8 mouse cellular contexts compared by ENCODE assay signal in genomic region chr19:6139701-6140100, GRCm38 (mm10). TPM values are rescaled to one million over a fixed set of nuclear protein-coding genes. Genes with fewer than 3 reads are reported as not detected.
DNase-seq lines count a peak whose midpoint lies in the region; ATAC-seq and TF ChIP-seq lines count a peak whose summit lies in the region.

No protein-coding gene starts in this region.

- peak overlapping the region; percentile 98 for H3K27ac ChIP-seq in heart, embryonic 10.5 days
- H3K27ac ChIP-seq in bone marrow, adult 2 months (ENCODE audit: control insufficient read depth, insufficient read depth, low read depth, low read length, poor library complexity) = no peak overlapping the region; the same call in 1 of the 2 replicates
- H3K27ac ChIP-seq in forebrain, embryonic 16.5 days (ENCODE audit: low read length) = no peak overlapping the region
- peak overlapping the region; percentile 26 for H3K27ac ChIP-seq in liver, embryonic 16.5 days (ENCODE audit: low read length)

- no peak for DNase-seq in heart, embryonic 10.5 days (ENCODE audit: low spot score)
- no peak for DNase-seq in heart, postnatal 4 days
- DNase-seq in frontal cortex, adult 2 months (ENCODE audit: extremely low spot score in 1 of 2, low spot score in 1 of 2) = no peak
- DNase-seq in adrenal gland, postnatal 10 days = no peak
- no peak for DNase-seq in adipocyte (ENCODE audit: low spot score)

- H3K4me2 ChIP-seq in forebrain, embryonic 16.5 days (ENCODE audit: low read length) = peak overlapping the region; percentile 72
- H3K4me2 ChIP-seq in liver, embryonic 16.5 days (ENCODE audit: low read depth, low read length) = peak overlapping the region; percentile 98

- H3K4me3 ChIP-seq in heart, embryonic 10.5 days = peak overlapping the region; percentile 85
- H3K4me3 ChIP-seq in bone marrow, adult 2 months (replicated peaks; ENCODE audit: control insufficient read depth, low read depth, low read length) = peak overlapping the region; percentile 5
- H3K4me3 ChIP-seq in forebrain, embryonic 16.5 days (replicated peaks; ENCODE audit: low read length) = peak overlapping the region; percentile 73
- peak overlapping the region; percentile 75; the same call in 1 of the 2 replicates for H3K4me3 ChIP-seq in liver, embryonic 16.5 days (ENCODE audit: low read depth, low read length)

- ATAC-seq in forebrain, embryonic 16.5 days = no peak
- no peak for ATAC-seq in liver, embryonic 16.5 days (ENCODE audit: low read depth)

- no peak for TF ChIP-seq CTCF in bone marrow, adult 2 months (IDR thresholded peaks at IDR 0.05; ENCODE audit: control insufficient read depth, insufficient read depth, low read length)

- H3K9ac ChIP-seq in forebrain, embryonic 16.5 days (replicated peaks; ENCODE audit: low read depth, low read length) = peak overlapping the region; percentile 94
- peak overlapping the region; percentile 81; the same call in 1 of the 2 replicates for H3K9ac ChIP-seq in liver, embryonic 16.5 days (ENCODE audit: low read depth, low read length)

- TF ChIP-seq POLR2A in bone marrow, adult 2 months (IDR thresholded peaks at IDR 0.05; ENCODE audit: borderline replicate concordance, control insufficient read depth, low read depth, low read length) = no peak

- peaks cover 17% of the 10 kb centered on the region for H3K4me1 ChIP-seq in heart, embryonic 10.5 days
- H3K4me1 ChIP-seq in bone marrow, adult 2 months (ENCODE audit: control insufficient read depth, insufficient read depth, low read length) = no peaks in the 10 kb centered on the region
- H3K4me1 ChIP-seq in forebrain, embryonic 16.5 days (replicated peaks; ENCODE audit: control insufficient read depth, insufficient read depth, low read length) = peaks cover 19% of the 10 kb centered on the region
- H3K4me1 ChIP-seq in liver, embryonic 16.5 days (ENCODE audit: control insufficient read depth, low read depth, low read length) = peaks cover 13% of the 10 kb centered on the region

- no peaks in the 10 kb centered on the region for H3K9me3 ChIP-seq in heart, embryonic 10.5 days
- no peaks in the 10 kb centered on the region for H3K9me3 ChIP-seq in forebrain, embryonic 16.5 days (ENCODE audit: control insufficient read depth, low read length)
- no peaks in the 10 kb centered on the region for H3K9me3 ChIP-seq in liver, embryonic 16.5 days (replicated peaks; ENCODE audit: control insufficient read depth, low read length)

- 94% methylated on average over 6 of the region's 6 CpGs for WGBS in heart, embryonic 10.5 days
- WGBS in bone marrow, adult 2 months = 82% methylated on average over 6 of the region's 6 CpGs
- 92% methylated on average over 6 of the region's 6 CpGs for WGBS in forebrain, embryonic 16.5 days
- WGBS in liver, embryonic 16.5 days (ENCODE audit: insufficient replicate concordance) = 87% methylated on average over 6 of the region's 6 CpGs

- H3K27me3 ChIP-seq in heart, embryonic 10.5 days (ENCODE audit: insufficient read depth, poor library complexity, severe bottlenecking) = no peaks in the 10 kb centered on the region
- no peaks in the 10 kb centered on the region for H3K27me3 ChIP-seq in forebrain, embryonic 16.5 days (replicated peaks; ENCODE audit: control insufficient read depth, insufficient read depth, low read length)
- H3K27me3 ChIP-seq in liver, embryonic 16.5 days (ENCODE audit: control insufficient read depth, insufficient read depth, low read depth, low read length) = no peaks in the 10 kb centered on the region

- H3K36me3 ChIP-seq in heart, embryonic 10.5 days = peaks cover 29% of the 10 kb centered on the region
- H3K36me3 ChIP-seq in forebrain, embryonic 16.5 days (ENCODE audit: control insufficient read depth, insufficient read depth) = peaks cover 7% of the 10 kb centered on the region; the same call in 1 of the 2 replicates
- peaks cover 3% of the 10 kb centered on the region; the same call in 1 of the 2 replicates for H3K36me3 ChIP-seq in liver, embryonic 16.5 days (ENCODE audit: control insufficient read depth, insufficient read depth)

RNA-seq across cellular contexts. Expression of gene Batf2, which starts 1.1 kb away (rescaled TPM):
- not detected in 2 replicates for polyA plus RNA-seq in heart, embryonic 10.5 days (2016; fragmentation: Nextera tagmentation; extraction: Ambion mirVana)
- under 1 TPM; 0.21 to 0.38 TPM for total RNA-seq in heart, postnatal 4 days (2021)
- 0.93 TPM in 1 of 2 replicates, not detected in the other for polyA plus RNA-seq in bone marrow, adult 2 months (2011; ENCODE audit: insufficient read depth, insufficient read length, low replicate concordance, missing spikeins)
- not detected in 2 replicates for polyA plus RNA-seq in forebrain, embryonic 16.5 days (2015; fragmentation: Nextera tagmentation; extraction: Ambion mirVana)
- 0.09 and 0.66 TPM in 2 replicates for polyA plus RNA-seq in liver, embryonic 16.5 days (2015; fragmentation: Nextera tagmentation; extraction: Ambion mirVana)
- 0.54 and 0.63 TPM in 2 replicates for polyA plus RNA-seq in frontal cortex, adult 2 months (2012; rRNA removed)
- total RNA-seq in adrenal gland, postnatal 10 days (2021) = 1 to 10 TPM in 1 of 2 experiments, under 1 TPM in 1; 0.57 to 1.6 TPM

RNA-seq across cellular contexts. Expression of gene Arl2, which starts 1.6 kb away (rescaled TPM):
- polyA plus RNA-seq in heart, embryonic 10.5 days (2016; fragmentation: Nextera tagmentation; extraction: Ambion mirVana) = 91.2 and 105 TPM in 2 replicates
- total RNA-seq in heart, postnatal 4 days (2021) = 10 to 100 TPM; 62.3 to 62.8 TPM
- polyA plus RNA-seq in bone marrow, adult 2 months (2011; ENCODE audit: insufficient read depth, insufficient read length, low replicate concordance, missing spikeins) = 19.6 and 20.5 TPM in 2 replicates
- polyA plus RNA-seq in forebrain, embryonic 16.5 days (2015; fragmentation: Nextera tagmentation; extraction: Ambion mirVana) = 69.9 and 92.6 TPM in 2 replicates
- polyA plus RNA-seq in liver, embryonic 16.5 days (2015; fragmentation: Nextera tagmentation; extraction: Ambion mirVana) = 23.5 and 25.1 TPM in 2 replicates
- polyA plus RNA-seq in frontal cortex, adult 2 months (2012; rRNA removed) = 123 and 135 TPM in 2 replicates
- total RNA-seq in adrenal gland, postnatal 10 days (2021) = 10 to 100 TPM; 63.1 to 63.7 TPM

RNA-seq across cellular contexts. Expression of gene Snx15, which starts 11.6 kb away (rescaled TPM):
- polyA plus RNA-seq in heart, embryonic 10.5 days (2016; fragmentation: Nextera tagmentation; extraction: Ambion mirVana) = 22.4 and 25.8 TPM in 2 replicates
- 10 to 100 TPM; 13.4 to 13.7 TPM for total RNA-seq in heart, postnatal 4 days (2021)
- polyA plus RNA-seq in bone marrow, adult 2 months (2011; ENCODE audit: insufficient read depth, insufficient read length, low replicate concordance, missing spikeins) = 33.2 and 38.4 TPM in 2 replicates
- polyA plus RNA-seq in forebrain, embryonic 16.5 days (2015; fragmentation: Nextera tagmentation; extraction: Ambion mirVana) = 40.3 and 50.1 TPM in 2 replicates
- polyA plus RNA-seq in liver, embryonic 16.5 days (2015; fragmentation: Nextera tagmentation; extraction: Ambion mirVana) = 54.8 and 61.2 TPM in 2 replicates
- polyA plus RNA-seq in frontal cortex, adult 2 months (2012; rRNA removed) = 63.5 and 65.2 TPM in 2 replicates
- total RNA-seq in adrenal gland, postnatal 10 days (2021) = 10 to 100 TPM; 19.6 to 21.8 TPM

RNA-seq across cellular contexts. Expression of gene Sac3d1, which starts 21.3 kb away (rescaled TPM):
- polyA plus RNA-seq in heart, embryonic 10.5 days (2016; fragmentation: Nextera tagmentation; extraction: Ambion mirVana) = 42.3 and 57.9 TPM in 2 replicates
- 10 to 100 TPM; 17.4 to 17.6 TPM for total RNA-seq in heart, postnatal 4 days (2021)
- 2.5 and 6.0 TPM in 2 replicates for polyA plus RNA-seq in bone marrow, adult 2 months (2011; ENCODE audit: insufficient read depth, insufficient read length, low replicate concordance, missing spikeins)
- polyA plus RNA-seq in forebrain, embryonic 16.5 days (2015; fragmentation: Nextera tagmentation; extraction: Ambion mirVana) = 46.4 and 50.5 TPM in 2 replicates
- 16.5 and 16.8 TPM in 2 replicates for polyA plus RNA-seq in liver, embryonic 16.5 days (2015; fragmentation: Nextera tagmentation; extraction: Ambion mirVana)
- 24.2 and 29.4 TPM in 2 replicates for polyA plus RNA-seq in frontal cortex, adult 2 months (2012; rRNA removed)
- total RNA-seq in adrenal gland, postnatal 10 days (2021) = 10 to 100 TPM; 15.9 to 17.2 TPM

RNA-seq across cellular contexts. Expression of gene Naaladl1, which starts 34.1 kb away (rescaled TPM):
- polyA plus RNA-seq in heart, embryonic 10.5 days (2016; fragmentation: Nextera tagmentation; extraction: Ambion mirVana) = 0.52 and 0.59 TPM in 2 replicates
- under 1 TPM; 0.50 to 0.52 TPM for total RNA-seq in heart, postnatal 4 days (2021)
- polyA plus RNA-seq in bone marrow, adult 2 months (2011; ENCODE audit: insufficient read depth, insufficient read length, low replicate concordance, missing spikeins) = 5.2 and 5.3 TPM in 2 replicates
- polyA plus RNA-seq in forebrain, embryonic 16.5 days (2015; fragmentation: Nextera tagmentation; extraction: Ambion mirVana) = 0.35 and 0.58 TPM in 2 replicates
- 2.5 TPM in 2 replicates for polyA plus RNA-seq in liver, embryonic 16.5 days (2015; fragmentation: Nextera tagmentation; extraction: Ambion mirVana)
- 0.26 and 0.32 TPM in 2 replicates for polyA plus RNA-seq in frontal cortex, adult 2 months (2012; rRNA removed)
- total RNA-seq in adrenal gland, postnatal 10 days (2021) = under 1 TPM; 0.24 to 0.30 TPM

Comparison
In these comparisons a context has a peak if more than half of its experiments do, and no peak if none do; other contexts are left out.
1. H3K27ac ChIP-seq: peak in heart, embryonic 10.5 days (single experiment) and liver, embryonic 16.5 days (single experiment); none in bone marrow, adult 2 months (single experiment) and forebrain, embryonic 16.5 days (single experiment).
2. H3K4me3 ChIP-seq: peak in every context shown above with its lines; median percentile 85 in heart, embryonic 10.5 days; 75 in liver, embryonic 16.5 days; 73 in forebrain, embryonic 16.5 days; 5 in bone marrow, adult 2 months.